Mouse (Mus musculus): ENCODE data around the gene Zmiz2. TPM values are rescaled to one million over a fixed set of nuclear protein-coding genes. Genes with fewer than 3 reads are reported as not detected.
A peak's percentile ranks its signal among the peaks of the same experiment; 100 is the strongest.
"Not testable (repeated sequence)": the region's sequence is repeated elsewhere in the genome, so short reads cannot be mapped to it uniquely, and the experiment has no call there.

Zmiz2 gene
- polyA plus RNA-seq, 1 experiment from 2014 or later: 15.9 TPM

DNA sequence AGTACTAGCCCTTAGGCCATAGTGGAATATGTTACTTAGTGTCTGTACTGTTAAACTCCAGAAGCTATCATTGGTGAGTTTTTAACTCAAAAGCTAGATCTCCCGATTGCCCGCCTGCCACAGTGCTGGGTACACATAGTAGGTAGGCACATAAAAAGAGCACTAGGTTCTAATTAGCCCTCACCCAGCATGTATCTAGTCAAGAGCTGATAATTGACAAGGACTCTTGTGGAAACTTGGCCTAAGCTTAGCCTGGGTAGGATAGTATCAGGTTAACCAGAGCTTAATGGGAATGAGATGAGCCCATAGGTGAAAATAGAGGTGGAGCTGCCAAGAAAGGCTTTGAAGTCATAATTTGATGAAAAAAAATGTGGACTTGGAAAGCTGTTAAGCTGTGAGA, 28.2 kb downstream of the Zmiz2 start:
- Histone ChIP-seq H3K9me3 (no peaks in the 10 kb centered on the region), H3K36me3 (replicated peaks) (peaks cover 53% of the 10 kb centered on the region), H3K4me3 (peak overlapping the region; percentile 96), H3K27ac (peak overlapping the region; percentile 99; the same call in 1 of the 2 replicates), H3K27me3 (ENCODE audit: poor library complexity, severe bottlenecking) (no peaks in the 10 kb centered on the region), H3K4me1 (peaks cover 31% of the 10 kb centered on the region)
- 58% methylated on average over 2 of the region's 2 CpGs for WGBS
- no peak for DNase-seq (ENCODE audit: extremely low spot score, low spot score)

- Histone ChIP-seq H3K4me3 (peak overlapping the region; percentile 96), H3K27me3 (ENCODE audit: poor library complexity, severe bottlenecking) (no peaks in the 10 kb centered on the region), H3K27ac (no peak overlapping the region), H3K36me3 (replicated peaks) (peaks cover 57% of the 10 kb centered on the region), H3K4me1 (peaks cover 31% of the 10 kb centered on the region), H3K9me3 (no peaks in the 10 kb centered on the region)
- no peak for DNase-seq (ENCODE audit: extremely low spot score, low spot score)
Observed at GRCm38 (mm10) chr11:6417490-6417889, 28.6 kb downstream of the Zmiz2 start.

DNA sequence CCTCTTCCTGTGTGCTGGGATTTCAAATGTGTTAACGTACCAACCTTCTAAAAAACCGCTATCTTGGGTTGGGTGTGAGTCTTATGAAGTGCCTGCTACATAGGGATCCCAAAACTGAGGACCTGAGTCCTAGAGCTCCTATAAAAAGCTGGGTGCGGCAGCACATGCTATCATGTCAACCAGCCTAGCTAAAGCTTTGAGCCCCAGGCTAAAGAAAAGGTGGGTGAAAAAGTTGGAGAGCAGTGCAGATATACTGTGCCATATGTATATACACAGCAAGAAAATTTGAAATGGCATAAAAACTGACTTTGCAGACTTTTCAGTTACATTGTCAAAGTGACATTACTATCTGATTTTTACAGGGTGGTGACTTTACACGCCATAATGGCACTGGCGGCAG, 29.9 kb downstream of the Zmiz2 start:
- H3K4me1 ChIP-seq: peaks cover 31% of the 10 kb centered on the region
- 85% methylated on average over 5 of the region's 5 CpGs for WGBS
- DNase-seq (ENCODE audit: extremely low spot score, low spot score): no peak
- H3K4me3 ChIP-seq: peak overlapping the region; percentile 96
- H3K9me3 ChIP-seq: no peaks in the 10 kb centered on the region
- H3K27me3 ChIP-seq (ENCODE audit: poor library complexity, severe bottlenecking): no peaks in the 10 kb centered on the region
- no peak overlapping the region for H3K27ac ChIP-seq
- H3K36me3 ChIP-seq (replicated peaks): peaks cover 70% of the 10 kb centered on the region

DNA sequence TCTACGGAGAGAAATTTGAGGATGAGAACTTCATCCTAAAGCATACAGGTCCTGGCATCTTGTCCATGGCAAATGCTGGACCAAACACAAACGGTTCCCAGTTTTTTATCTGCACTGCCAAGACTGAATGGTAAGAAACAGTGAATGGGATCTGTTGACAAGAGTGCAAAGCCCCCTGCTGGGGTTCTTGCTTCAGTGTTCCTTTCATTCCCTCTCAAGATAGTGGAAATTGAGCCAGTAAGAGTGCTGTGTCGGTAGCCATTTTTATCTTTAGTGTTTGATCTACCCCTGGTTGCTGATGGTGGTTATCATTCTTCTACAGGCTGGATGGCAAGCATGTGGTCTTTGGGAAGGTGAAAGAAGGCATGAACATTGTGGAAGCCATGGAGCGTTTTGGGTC, 30.3 kb downstream of the Zmiz2 start:
- peaks cover 74% of the 10 kb centered on the region for H3K36me3 ChIP-seq (replicated peaks)
- DNase-seq (ENCODE audit: extremely low spot score, low spot score); H3K27ac ChIP-seq; H3K27me3 ChIP-seq (ENCODE audit: poor library complexity, severe bottlenecking); H3K9me3 ChIP-seq; H3K4me3 ChIP-seq: not testable (repeated sequence)
- peaks cover 31% of the 10 kb centered on the region for H3K4me1 ChIP-seq
- 62% methylated on average over 4 of the region's 4 CpGs for WGBS

GRCm38 (mm10) chr11:6420283-6420703, 31.4 kb downstream of the Zmiz2 start:
- 41% methylated on average over 1 of the region's 1 CpGs for WGBS
- Histone ChIP-seq H3K27ac (no peak overlapping the region), H3K4me1 (peaks cover 21% of the 10 kb centered on the region), H3K27me3 (ENCODE audit: poor library complexity, severe bottlenecking) (no peaks in the 10 kb centered on the region), H3K4me3 (no peak overlapping the region), H3K36me3 (replicated peaks) (peaks cover 83% of the 10 kb centered on the region), H3K9me3 (no peaks in the 10 kb centered on the region)
- no peak for DNase-seq (ENCODE audit: extremely low spot score, low spot score)

- H3K27ac ChIP-seq: no peak overlapping the region
- peaks cover 18% of the 10 kb centered on the region for H3K4me1 ChIP-seq
- H3K9me3 ChIP-seq: no peaks in the 10 kb centered on the region
- no peaks in the 10 kb centered on the region for H3K27me3 ChIP-seq (ENCODE audit: poor library complexity, severe bottlenecking)
- no peak overlapping the region for H3K4me3 ChIP-seq
- no peak for DNase-seq (ENCODE audit: extremely low spot score, low spot score)
- WGBS: 77% methylated on average over 2 of the region's 2 CpGs
- H3K36me3 ChIP-seq (replicated peaks): peaks cover 87% of the 10 kb centered on the region
Observed at GRCm38 (mm10) chr11:6420722-6421350, 32.0 kb downstream of the Zmiz2 start.

DNA sequence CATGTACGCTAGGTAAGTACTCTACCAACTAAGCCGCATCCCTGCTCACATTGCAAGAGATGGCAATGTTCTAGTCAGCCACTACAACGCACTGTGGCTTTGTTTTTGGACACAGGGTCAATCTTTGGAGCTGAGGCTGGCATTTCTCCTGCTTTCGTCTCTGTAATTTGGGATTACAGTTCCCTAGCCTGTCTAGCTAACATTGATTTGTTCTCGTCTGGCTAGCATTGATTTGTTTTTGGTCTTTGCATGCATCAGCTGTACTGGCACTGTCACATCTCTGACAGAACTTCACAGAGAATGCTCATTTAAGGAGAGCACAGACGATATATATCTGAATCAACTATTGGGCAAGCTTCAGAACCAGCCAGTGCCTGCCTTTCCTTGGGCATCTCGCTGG, 41.3 kb downstream of the Zmiz2 start:
- Histone ChIP-seq H3K4me1 (no peaks in the 10 kb centered on the region), H3K27me3 (ENCODE audit: poor library complexity, severe bottlenecking) (no peaks in the 10 kb centered on the region), H3K4me3 (no peak overlapping the region), H3K9me3 (no peaks in the 10 kb centered on the region), H3K27ac (no peak overlapping the region), H3K36me3 (replicated peaks) (peaks cover 98% of the 10 kb centered on the region)
- DNase-seq (ENCODE audit: extremely low spot score, low spot score): no peak
- 94% methylated on average over 7 of the region's 7 CpGs for WGBS

DNA sequence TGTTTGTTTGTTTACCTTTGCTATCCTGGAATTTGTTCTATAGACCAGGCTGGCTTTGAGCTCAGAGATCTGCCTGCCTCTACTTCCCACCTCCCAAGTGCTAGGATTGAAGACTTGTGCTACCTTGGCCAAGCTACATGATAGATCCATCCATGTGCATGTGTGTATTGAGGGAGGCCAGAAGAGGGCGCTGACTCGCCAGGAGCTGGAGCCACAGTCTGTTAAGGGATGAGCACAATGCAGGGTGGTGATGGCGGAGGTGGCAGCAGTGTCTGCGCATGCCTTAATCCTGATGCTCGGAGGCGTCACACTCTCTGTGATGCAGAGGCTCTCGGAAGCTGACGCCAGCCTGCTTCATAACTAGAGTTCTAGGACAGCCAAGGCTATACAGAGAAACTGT, 47.6 kb downstream of the Zmiz2 start:
- peaks cover 97% of the 10 kb centered on the region for H3K36me3 ChIP-seq (replicated peaks)

GRCm38 (mm10) chr11:6437667-6438066, 48.8 kb downstream of the Zmiz2 start:
- H3K27ac ChIP-seq: no peak overlapping the region
- peaks cover 96% of the 10 kb centered on the region for H3K36me3 ChIP-seq (replicated peaks)
- DNase-seq (ENCODE audit: extremely low spot score, low spot score): no peak
- H3K9me3 ChIP-seq: no peaks in the 10 kb centered on the region
- 93% methylated on average over 2 of the region's 2 CpGs for WGBS
- no peaks in the 10 kb centered on the region for H3K27me3 ChIP-seq (ENCODE audit: poor library complexity, severe bottlenecking)
- H3K4me3 ChIP-seq: no peak overlapping the region
- H3K4me1 ChIP-seq: no peaks in the 10 kb centered on the region

More for the DNA sequence above, 47.6 kb downstream of the Zmiz2 start:
- H3K9me3 ChIP-seq: no peaks in the 10 kb centered on the region
- H3K4me3 ChIP-seq: no peak overlapping the region
- no peaks in the 10 kb centered on the region for H3K27me3 ChIP-seq (ENCODE audit: poor library complexity, severe bottlenecking)
- WGBS: 72% methylated on average over 8 of the region's 8 CpGs
- no peak for DNase-seq (ENCODE audit: extremely low spot score, low spot score)
- no peaks in the 10 kb centered on the region for H3K4me1 ChIP-seq
- no peak overlapping the region for H3K27ac ChIP-seq

GRCm38 (mm10) chr11:6440171-6440570, 51.3 kb downstream of the Zmiz2 start:
- H3K4me1 ChIP-seq: peaks cover 11% of the 10 kb centered on the region
- WGBS: 94% methylated on average over 4 of the region's 4 CpGs
- no peaks in the 10 kb centered on the region for H3K9me3 ChIP-seq
- no peak overlapping the region for H3K27ac ChIP-seq
- peaks cover 72% of the 10 kb centered on the region for H3K36me3 ChIP-seq (replicated peaks)
- H3K27me3 ChIP-seq (ENCODE audit: poor library complexity, severe bottlenecking): no peaks in the 10 kb centered on the region
- no peak overlapping the region for H3K4me3 ChIP-seq
- no peak for DNase-seq (ENCODE audit: extremely low spot score, low spot score)

DNA sequence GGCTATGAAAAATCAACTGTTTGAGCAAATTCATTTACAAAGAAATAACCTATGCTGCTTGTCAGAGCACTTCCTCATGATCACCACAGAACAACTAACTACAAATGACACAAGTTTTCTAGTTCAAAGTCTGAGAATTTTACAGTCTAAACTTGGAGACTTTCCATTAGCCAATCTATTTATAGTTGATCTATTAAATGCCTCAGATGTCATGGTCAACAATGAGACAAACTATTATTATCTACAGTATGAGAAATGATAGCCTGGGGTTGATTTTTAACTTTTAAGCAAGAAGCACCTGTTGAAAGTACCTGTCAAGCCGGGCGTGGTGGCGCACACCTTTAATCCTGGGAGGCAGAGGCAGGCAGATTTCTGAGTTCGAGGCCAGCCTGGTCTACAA, 53.7 kb downstream of the Zmiz2 start:
- Histone ChIP-seq H3K4me1 (peaks cover 14% of the 10 kb centered on the region), H3K27ac (no peak overlapping the region), H3K36me3 (replicated peaks) (peaks cover 48% of the 10 kb centered on the region), H3K27me3 (ENCODE audit: poor library complexity, severe bottlenecking) (no peaks in the 10 kb centered on the region), H3K4me3 (peak overlapping the region; percentile 85; the same call in 1 of the 2 replicates), H3K9me3 (no peaks in the 10 kb centered on the region)
- 94% methylated on average over 4 of the region's 4 CpGs for WGBS
- DNase-seq (ENCODE audit: extremely low spot score, low spot score): no peak

DNA sequence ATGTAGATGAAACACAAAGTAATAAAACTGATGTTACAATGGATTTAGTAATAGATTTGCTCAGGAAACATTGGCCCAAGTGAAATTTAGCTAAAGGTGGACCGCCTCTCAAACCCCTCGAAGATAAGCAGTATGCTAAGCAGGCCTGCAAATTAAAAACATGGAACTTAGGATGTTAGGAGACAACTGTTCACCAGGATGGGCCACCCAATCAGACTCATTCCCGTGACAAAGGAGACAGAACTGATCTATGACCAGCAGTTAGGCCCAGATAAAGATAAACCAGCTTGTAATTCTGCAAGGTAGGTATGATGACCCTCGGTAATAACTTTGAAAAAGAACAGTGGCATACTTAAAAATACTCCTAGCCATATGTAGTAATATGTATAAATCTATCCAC, 54.2 kb downstream of the Zmiz2 start:
- H3K27ac ChIP-seq: peak overlapping the region; percentile 99
- WGBS: 67% methylated on average over 4 of the region's 4 CpGs
- no peak for DNase-seq (ENCODE audit: extremely low spot score, low spot score)

DNA sequence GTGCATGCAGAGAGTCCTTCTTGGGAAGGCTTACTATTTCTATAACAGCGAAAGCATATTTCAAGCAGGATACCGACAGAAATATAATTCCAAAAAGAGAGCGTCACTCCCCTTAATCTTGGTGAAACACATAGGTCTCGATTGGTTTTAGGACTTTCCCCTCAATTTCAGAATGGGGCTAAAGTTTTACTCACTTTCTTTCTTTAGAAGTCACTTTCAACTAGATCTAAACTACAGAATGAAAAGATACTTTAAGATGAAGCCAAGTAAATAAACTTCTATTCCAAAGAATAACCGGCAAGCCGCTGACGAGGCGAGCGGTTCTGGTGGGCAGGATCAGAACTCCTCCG, 54.8 kb downstream of the Zmiz2 start:
- WGBS: 1% methylated on average over 10 of the region's 10 CpGs
- peaks cover 4% of the 10 kb centered on the region; the same call in 1 of the 2 replicates for H3K9me3 ChIP-seq
- H3K27me3 ChIP-seq (ENCODE audit: poor library complexity, severe bottlenecking): no peaks in the 10 kb centered on the region
- H3K4me3 ChIP-seq: peak overlapping the region; percentile 85
- H3K4me1 ChIP-seq: peaks cover 14% of the 10 kb centered on the region
- peaks cover 37% of the 10 kb centered on the region for H3K36me3 ChIP-seq (replicated peaks)
- DNase-seq (ENCODE audit: extremely low spot score, low spot score): no peak
- peak overlapping the region; percentile 99 for H3K27ac ChIP-seq

More for the DNA sequence above, 54.2 kb downstream of the Zmiz2 start:
- Histone ChIP-seq H3K36me3 (replicated peaks) (peaks cover 43% of the 10 kb centered on the region), H3K9me3 (peaks cover 2% of the 10 kb centered on the region; the same call in 1 of the 2 replicates), H3K4me1 (peaks cover 14% of the 10 kb centered on the region), H3K4me3 (peak overlapping the region; percentile 85), H3K27me3 (ENCODE audit: poor library complexity, severe bottlenecking) (no peaks in the 10 kb centered on the region)
